Mouse (Mus musculus): Measurements from ENCODE around the gene Sik2. TPM values are rescaled to one million over a fixed set of nuclear protein-coding genes. Genes with fewer than 3 reads are reported as not detected.

Gene Sik2
- polyA plus RNA-seq, 1 experiment from 2014 or later, result 8.4 TPM

DNA sequence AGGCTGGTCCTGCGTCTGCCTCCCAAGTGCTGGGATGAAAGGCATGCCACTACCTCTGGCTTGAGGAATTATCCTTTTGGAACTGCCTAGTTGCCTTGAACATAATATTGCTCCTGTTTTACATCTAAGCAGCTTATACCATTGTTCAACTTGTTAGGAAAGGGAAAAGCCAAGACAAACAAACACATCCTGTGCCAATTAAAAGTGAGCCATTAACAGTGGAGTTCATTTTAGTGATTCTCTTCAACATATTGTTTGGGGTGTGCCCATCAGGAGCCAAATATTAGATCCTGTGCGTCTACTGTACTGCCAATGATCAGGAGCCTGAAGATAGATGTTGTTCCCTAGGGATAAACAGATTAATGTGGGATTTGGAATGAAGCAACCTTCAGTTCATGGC, 126.7 kb downstream of the Sik2 start:
- Histone ChIP-seq H3K79me2 (ENCODE audit: inconsistent target) (no peaks in the 10 kb centered on the region), H3K27ac (no peak overlapping the region), H3K4me3 (ENCODE audit: inconsistent target) (no peak overlapping the region), H3K36me3 (ENCODE audit: inconsistent target) (peaks cover 31% of the 10 kb centered on the region; the same call in 1 of the 2 replicates)
- WGBS (ENCODE audit: missing documents), result 100% methylated on average over 2 of the region's 2 CpGs

DNA sequence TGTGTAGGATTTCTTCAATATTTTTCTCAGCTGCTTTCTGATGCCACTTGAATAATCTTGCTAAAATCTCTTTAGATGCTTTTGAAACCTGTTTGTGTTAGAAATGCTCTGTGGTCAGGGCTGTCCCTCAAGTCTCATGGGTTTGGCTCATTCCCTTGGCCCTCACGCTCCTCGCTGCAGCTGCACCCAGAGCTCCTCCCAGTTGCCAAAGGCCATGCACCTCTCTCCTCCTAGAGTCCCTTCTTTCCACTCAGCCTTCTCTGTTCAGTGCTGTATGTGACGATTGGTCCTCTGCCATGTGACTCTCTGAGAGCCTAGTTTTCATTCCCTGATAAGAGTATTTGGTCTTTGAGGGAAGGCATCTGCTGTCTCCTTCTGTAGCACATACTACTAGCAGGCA, 131.4 kb downstream of the Sik2 start:
- 84% methylated on average over 3 of the region's 3 CpGs for WGBS (ENCODE audit: missing documents)

DNA sequence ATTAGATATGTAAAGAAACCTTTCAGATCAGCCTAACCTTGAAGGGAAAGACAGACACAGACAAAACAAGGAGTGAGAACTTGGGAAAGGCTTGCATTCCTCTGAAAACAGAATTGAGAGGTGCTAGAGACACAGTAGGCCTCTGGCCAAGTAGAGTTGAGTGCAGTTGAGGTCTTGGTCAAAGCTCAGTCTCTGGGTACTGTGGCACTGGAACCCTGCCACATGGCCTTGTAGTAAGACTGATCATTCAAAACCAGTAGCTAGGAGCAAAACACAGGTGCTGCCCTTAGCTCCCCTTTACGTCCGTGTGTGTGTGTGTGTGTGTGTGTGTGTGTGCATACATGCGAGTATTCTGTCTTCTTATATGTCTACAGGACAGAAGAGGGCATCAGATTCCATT, 132.6 kb downstream of the Sik2 start:
- Histone ChIP-seq H3K36me3 (ENCODE audit: inconsistent target) (peaks cover 49% of the 10 kb centered on the region; the same call in 1 of the 2 replicates), H3K4me3 (ENCODE audit: inconsistent target) (no peak overlapping the region), H3K79me2 (ENCODE audit: inconsistent target) (no peaks in the 10 kb centered on the region), H3K27ac (no peak overlapping the region)
- WGBS (ENCODE audit: missing documents), result 93% methylated on average over 3 of the region's 3 CpGs

More for the DNA sequence above, 131.4 kb downstream of the Sik2 start:
- H3K4me3 ChIP-seq (ENCODE audit: inconsistent target), result no peak overlapping the region
- H3K79me2 ChIP-seq (ENCODE audit: inconsistent target), result no peaks in the 10 kb centered on the region
- no peak overlapping the region for H3K27ac ChIP-seq
- H3K36me3 ChIP-seq (ENCODE audit: inconsistent target), result peaks cover 49% of the 10 kb centered on the region; the same call in 1 of the 2 replicates

DNA sequence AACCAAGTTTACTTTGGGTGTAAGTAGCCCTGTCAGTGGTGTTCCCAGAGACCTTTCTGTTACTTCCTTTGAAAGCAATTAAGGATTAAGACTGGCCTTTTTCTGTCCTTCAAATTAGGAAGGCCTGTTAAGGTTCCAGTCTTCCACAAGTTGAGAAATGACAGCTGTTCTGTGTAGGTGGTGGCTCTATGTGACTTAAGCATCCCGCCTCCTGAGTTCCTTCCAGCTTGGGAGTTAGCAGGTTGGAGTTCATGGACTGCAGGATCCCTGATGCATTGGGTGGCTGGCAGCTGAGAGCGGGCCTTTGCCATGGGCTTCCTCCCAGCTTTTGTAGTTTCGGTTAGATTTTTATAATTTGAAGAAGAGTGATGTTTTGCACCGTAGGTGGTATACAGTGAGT, 133.4 kb downstream of the Sik2 start:
- 91% methylated on average over 4 of the region's 4 CpGs for WGBS (ENCODE audit: missing documents)

DNA sequence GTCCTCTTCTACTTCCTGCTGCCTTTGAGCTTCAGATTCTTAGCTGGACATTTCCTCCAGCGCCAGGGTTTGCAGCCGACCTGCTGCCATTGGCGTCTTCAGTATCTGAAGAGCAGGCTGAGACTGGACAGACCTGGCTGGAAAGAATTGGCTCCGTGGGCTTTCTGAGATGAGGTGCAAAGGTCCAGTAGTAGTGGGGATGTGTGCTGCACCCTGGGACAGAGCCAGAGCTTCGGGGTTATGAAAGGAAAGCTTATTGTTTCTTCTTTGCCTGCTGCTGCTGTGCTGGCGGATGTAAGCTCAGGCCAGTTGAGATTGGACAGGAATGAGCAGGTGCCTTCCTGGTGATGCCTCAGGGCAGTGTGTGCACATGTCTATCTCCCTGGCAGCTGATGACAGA, 134.8 kb downstream of the Sik2 start:
- H3K79me2 ChIP-seq (ENCODE audit: inconsistent target), result no peaks in the 10 kb centered on the region
- no peak overlapping the region for H3K4me3 ChIP-seq (ENCODE audit: inconsistent target)
- 93% methylated on average over 6 of the region's 6 CpGs for WGBS (ENCODE audit: missing documents)
- no peak overlapping the region for H3K27ac ChIP-seq
- peaks cover 56% of the 10 kb centered on the region for H3K36me3 ChIP-seq (ENCODE audit: inconsistent target)

More for the DNA sequence above, 133.4 kb downstream of the Sik2 start:
- no peaks in the 10 kb centered on the region for H3K79me2 ChIP-seq (ENCODE audit: inconsistent target)
- H3K4me3 ChIP-seq (ENCODE audit: inconsistent target), result no peak overlapping the region
- H3K36me3 ChIP-seq (ENCODE audit: inconsistent target), result peaks cover 56% of the 10 kb centered on the region
- H3K27ac ChIP-seq, result no peak overlapping the region

DNA sequence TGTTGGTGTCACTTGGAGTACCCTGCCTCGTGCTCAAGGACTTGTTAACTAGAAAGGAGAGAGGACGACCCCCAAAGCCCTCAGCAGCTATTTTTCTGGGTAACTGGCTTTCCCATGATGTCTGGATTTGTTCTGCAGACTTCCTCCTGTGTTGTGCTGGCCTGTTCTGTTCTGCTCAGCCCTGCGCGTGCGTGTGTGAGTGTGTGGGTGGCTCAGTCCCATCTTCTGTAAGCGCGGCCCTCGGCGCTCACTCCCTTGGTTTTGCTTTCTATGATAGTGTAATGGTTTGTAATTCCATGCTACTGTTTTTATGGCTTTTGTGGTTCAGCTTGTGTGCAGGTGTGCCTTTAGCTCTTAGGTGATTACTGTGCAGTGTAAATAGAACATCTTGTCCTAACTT, 135.7 kb downstream of the Sik2 start:
- no peak overlapping the region for H3K27ac ChIP-seq
- no peaks in the 10 kb centered on the region for H3K79me2 ChIP-seq (ENCODE audit: inconsistent target)
- 89% methylated on average over 9 of the region's 9 CpGs for WGBS (ENCODE audit: missing documents)
- H3K36me3 ChIP-seq (ENCODE audit: inconsistent target), result peaks cover 53% of the 10 kb centered on the region
- no peak overlapping the region for H3K4me3 ChIP-seq (ENCODE audit: inconsistent target)

DNA sequence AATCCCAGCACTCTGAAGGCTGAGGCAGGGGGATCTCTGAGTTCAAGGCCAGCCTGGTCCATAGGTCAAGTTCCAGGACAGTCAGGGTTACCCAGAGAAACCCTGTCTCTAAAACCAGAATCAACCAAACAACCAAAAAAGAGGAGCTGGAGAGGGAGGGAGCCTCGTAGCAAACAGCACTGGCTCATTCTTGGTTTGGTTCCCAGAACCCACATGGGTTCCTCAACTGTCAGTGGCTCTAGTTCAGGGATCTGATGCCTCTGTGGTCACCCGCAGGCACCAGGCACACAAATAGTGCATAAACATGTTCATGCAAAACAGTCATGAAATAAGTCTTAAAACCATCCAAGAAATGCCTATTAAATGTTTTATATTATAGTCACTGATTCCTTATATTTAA, 140.7 kb downstream of the Sik2 start:
- WGBS (ENCODE audit: missing documents), result 66% methylated on average over 2 of the region's 2 CpGs
- no peak overlapping the region for H3K4me3 ChIP-seq (ENCODE audit: inconsistent target)

DNA sequence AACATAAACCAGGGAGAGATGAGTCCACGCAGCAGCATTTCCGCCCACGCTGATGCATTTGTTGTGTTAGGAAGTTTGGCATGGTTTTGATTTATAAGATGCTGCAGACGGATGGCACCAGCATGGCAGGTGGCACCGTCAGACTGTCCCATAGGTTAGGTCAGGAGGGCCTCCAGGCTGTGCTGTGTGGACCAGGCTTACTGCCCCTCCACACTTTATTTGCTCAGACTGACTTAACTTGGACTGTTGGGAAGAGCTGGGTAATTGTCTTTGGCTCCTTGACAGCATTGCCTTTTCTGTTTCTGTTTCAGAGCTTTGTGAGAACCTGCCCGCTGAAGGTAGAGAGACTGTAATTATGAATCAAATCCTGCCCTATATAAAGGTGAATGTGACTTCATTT, 141.9 kb downstream of the Sik2 start:
- 93% methylated on average over 6 of the region's 6 CpGs for WGBS (ENCODE audit: missing documents)
- Histone ChIP-seq H3K4me3 (ENCODE audit: inconsistent target) (no peak overlapping the region), H3K27ac (no peak overlapping the region), H3K36me3 (ENCODE audit: inconsistent target) (peaks cover 52% of the 10 kb centered on the region), H3K79me2 (ENCODE audit: inconsistent target) (no peaks in the 10 kb centered on the region)

More for the DNA sequence above, 140.7 kb downstream of the Sik2 start:
- Histone ChIP-seq H3K36me3 (ENCODE audit: inconsistent target) (peaks cover 46% of the 10 kb centered on the region), H3K27ac (no peak overlapping the region), H3K79me2 (ENCODE audit: inconsistent target) (no peaks in the 10 kb centered on the region)

DNA sequence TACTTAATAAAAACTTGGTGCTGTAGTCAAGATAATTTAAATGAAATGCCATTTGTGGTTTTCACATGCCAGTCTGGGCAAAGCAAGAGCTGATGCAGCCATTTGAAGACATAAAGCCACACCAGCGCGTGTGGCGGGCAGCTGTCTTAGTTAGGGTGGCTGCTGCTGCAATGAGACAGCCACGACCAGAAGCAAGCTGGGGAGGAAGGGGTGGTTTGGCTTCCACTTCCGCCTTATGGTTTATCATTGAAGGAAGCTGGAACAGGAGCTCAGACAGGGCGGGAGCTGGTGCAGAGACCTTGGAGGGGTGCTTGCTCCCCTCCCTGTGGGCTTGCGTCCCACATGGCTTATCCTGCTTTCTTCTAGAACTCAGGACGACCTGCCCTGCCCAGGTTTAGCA, 143.1 kb downstream of the Sik2 start:
- Histone ChIP-seq H3K36me3 (ENCODE audit: inconsistent target) (peaks cover 57% of the 10 kb centered on the region), H3K79me2 (ENCODE audit: inconsistent target) (no peaks in the 10 kb centered on the region), H3K27ac (no peak overlapping the region), H3K4me3 (ENCODE audit: inconsistent target) (no peak overlapping the region)
- WGBS (ENCODE audit: missing documents), result 14% methylated on average over 8 of the region's 8 CpGs

DNA sequence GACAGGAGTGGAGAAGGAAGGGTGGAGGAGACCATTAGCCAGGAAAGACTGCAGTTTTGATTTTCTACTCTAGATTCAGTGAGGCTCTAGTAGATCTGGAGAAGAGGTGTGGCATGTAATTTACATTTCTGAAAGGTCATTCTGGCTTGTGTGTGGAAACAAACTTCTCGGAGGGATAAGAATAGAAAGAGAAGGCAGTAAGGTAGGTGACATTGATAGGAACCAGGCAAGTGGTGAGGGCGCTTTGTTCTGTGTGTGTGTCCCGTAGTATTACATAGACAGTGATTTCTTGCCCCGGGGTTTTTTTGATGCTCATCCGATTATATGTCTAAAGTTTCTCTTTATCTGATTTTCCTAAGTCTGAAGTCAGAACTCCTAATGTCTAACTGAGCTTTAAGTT, 144.0 kb downstream of the Sik2 start:
- WGBS (ENCODE audit: missing documents), result 88% methylated on average over 5 of the region's 5 CpGs
- H3K79me2 ChIP-seq (ENCODE audit: inconsistent target), result no peaks in the 10 kb centered on the region
- no peak overlapping the region for H3K4me3 ChIP-seq (ENCODE audit: inconsistent target)
- H3K36me3 ChIP-seq (ENCODE audit: inconsistent target), result peaks cover 49% of the 10 kb centered on the region
- no peak overlapping the region for H3K27ac ChIP-seq

DNA sequence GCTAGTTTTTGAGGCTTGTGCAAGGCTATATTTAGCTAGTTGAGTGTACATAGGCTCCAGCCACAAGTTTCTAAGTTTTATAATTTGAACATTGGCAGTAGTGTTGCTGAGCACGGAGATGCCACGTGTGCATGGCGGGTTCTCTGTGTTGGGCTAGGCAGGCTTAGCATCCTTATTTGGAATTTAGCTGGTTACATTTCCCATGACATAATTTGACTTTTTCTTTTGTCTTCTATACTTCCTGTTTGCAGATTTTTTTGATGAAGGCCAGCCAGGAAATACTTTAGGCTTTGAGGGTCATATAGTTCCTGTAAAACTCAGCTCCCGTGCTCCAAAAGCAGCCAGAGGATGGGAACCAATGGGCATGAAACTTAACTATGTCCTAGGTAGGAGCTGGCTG, 145.0 kb downstream of the Sik2 start:
- no peak overlapping the region for H3K27ac ChIP-seq

DNA sequence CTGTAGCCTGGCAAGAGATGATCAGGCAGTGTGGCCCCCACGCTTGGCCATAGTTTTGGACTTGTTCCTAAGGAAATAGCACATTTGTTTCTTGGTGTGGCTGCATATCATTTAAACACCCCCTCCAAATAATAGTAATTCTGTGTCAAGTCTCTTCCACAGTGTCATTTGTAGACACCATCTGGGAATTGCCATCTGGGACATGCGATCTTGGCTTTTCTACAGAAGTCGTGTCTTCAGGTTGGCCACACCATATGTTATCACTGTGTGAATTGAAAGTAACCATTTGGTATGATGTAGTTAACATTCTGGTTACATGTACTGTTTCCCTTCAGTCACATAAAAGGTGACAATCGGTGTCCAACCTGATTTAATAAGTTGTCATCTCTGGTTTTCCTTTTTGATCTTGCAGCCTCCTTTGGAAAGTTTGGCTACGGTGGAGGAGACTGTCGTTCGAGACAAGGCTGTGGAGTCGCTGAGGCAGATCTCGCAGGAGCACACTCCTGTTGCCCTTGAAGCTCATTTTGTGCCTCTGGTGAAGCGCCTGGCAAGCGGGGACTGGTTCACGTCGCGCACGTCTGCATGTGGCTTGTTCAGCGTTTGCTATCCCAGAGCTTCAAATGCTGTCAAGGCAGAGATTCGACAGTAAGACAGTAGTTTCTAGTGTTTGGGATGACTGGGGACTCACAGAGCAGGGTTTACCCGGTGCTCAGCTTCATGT, 147.6 kb downstream of the Sik2 start:
- 96% methylated on average over 18 of the region's 18 CpGs for WGBS (ENCODE audit: missing documents)
- Histone ChIP-seq H3K36me3 (ENCODE audit: inconsistent target) (peaks cover 24% of the 10 kb centered on the region), H3K4me3 (ENCODE audit: inconsistent target) (no peak overlapping the region), H3K79me2 (ENCODE audit: inconsistent target) (peaks cover 5% of the 10 kb centered on the region; the same call in 1 of the 2 replicates), H3K27ac (no peak overlapping the region)

More for the DNA sequence above, 145.0 kb downstream of the Sik2 start:
- no peaks in the 10 kb centered on the region for H3K79me2 ChIP-seq (ENCODE audit: inconsistent target)
- 86% methylated on average over 4 of the region's 4 CpGs for WGBS (ENCODE audit: missing documents)
- no peak overlapping the region for H3K4me3 ChIP-seq (ENCODE audit: inconsistent target)
- peaks cover 48% of the 10 kb centered on the region for H3K36me3 ChIP-seq (ENCODE audit: inconsistent target)

DNA sequence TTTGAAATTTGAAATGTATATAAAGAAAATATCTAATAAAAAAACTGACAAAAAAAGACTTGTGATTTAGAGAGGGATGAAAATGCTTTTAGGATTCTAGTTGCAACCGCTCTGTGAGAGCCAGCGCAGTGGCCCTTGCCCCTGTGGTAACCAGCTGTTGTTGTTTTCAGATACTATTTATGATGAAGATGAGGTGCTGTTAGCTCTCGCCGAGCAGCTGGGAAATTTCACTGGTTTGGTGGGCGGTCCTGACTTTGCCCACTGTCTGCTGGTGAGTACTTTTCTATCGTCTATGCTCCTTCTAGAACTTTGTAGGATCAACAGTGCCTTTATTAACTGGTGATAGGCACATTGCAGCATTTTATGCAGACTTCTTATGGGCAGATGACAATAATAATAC, 150.2 kb downstream of the Sik2 start:
- 99% methylated on average over 6 of the region's 6 CpGs for WGBS (ENCODE audit: missing documents)
- Histone ChIP-seq H3K36me3 (ENCODE audit: inconsistent target) (peaks cover 23% of the 10 kb centered on the region), H3K79me2 (ENCODE audit: inconsistent target) (peaks cover 5% of the 10 kb centered on the region; the same call in 1 of the 2 replicates), H3K4me3 (ENCODE audit: inconsistent target) (no peak overlapping the region), H3K27ac (no peak overlapping the region)

DNA sequence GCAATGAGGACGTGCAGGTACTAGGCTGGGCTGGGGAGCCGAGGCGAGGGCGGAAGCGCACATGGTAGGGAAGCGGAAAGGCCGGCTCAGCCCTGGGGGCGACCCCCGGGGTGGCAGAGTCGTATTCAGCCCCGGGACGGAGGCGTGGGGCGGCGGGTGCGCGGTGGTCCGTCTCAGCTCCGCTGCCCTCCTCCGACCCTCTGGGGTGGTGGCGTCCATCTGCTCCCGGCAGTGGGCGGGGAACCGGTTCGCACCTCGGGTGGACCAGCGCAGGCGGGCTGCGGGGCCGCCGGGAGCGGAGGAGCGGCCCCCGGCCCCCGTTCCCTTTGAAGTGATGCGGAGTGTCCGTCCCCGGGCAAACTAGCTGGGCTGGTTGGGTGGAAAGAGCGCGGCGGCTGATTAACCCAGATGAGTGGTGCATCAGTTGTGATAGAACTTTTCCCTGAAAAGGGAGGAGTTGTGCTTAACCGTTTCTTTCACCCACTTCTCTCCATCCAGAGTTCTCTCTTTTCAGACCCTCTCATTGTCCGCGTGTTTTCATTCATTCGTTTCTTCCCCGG, 151.7 kb downstream of the Sik2 start:
- WGBS (ENCODE audit: missing documents), result under 1% methylated on average over 45 of the region's 46 CpGs
- Histone ChIP-seq H3K36me3 (ENCODE audit: inconsistent target) (peaks cover 10% of the 10 kb centered on the region), H3K79me2 (ENCODE audit: inconsistent target) (peaks cover 5% of the 10 kb centered on the region; the same call in 1 of the 2 replicates), H3K27ac (no peak overlapping the region), H3K4me3 (ENCODE audit: inconsistent target) (peak overlapping the region; percentile 39)

DNA sequence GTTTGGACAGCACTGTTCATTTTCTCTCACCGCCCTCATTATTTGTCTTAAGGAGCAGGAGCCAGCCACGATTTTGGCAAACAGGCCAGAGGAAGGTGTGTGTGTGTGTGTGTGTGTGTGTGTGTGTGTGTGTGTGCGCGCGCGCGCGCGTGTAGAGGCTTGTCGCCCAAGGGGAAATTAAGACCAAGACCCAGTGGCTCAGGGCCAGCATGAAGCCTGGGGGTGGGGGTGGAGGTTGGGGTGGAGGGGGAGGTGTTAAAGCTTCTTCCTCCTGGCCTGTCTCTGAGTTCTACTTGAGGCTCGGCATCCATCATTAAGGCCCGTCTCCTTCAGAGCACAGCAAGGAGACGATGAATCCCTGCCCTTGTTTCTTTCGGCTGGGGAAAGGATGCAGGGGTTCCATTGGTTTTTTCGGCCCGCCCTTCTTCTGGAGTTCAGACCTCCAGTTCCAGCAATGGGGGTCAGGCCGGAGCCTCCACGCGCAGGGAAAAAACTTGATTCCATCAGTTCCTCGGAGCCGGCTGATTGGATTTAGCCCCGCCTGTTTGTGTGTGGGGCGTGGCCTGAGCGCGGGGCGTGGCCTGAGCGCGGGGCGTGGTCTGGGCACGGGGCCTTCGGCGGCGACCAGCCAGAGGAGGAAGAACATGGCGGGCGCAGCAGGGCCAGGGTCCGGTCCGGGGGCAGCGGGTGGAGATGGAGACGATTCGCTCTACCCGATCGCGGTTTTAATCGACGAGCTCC, 152.4 kb downstream of the Sik2 start:
- no peak overlapping the region for H3K27ac ChIP-seq
- peaks cover 4% of the 10 kb centered on the region for H3K36me3 ChIP-seq (ENCODE audit: inconsistent target)
- peak overlapping the region; percentile 39 for H3K4me3 ChIP-seq (ENCODE audit: inconsistent target)
- WGBS (ENCODE audit: missing documents), result 1% methylated on average over 30 of the region's 45 CpGs
- H3K79me2 ChIP-seq (ENCODE audit: inconsistent target), result peaks cover 5% of the 10 kb centered on the region; the same call in 1 of the 2 replicates

All from macrophage (primary cell).